Mouse (Mus musculus) left cerebral cortex, adult 18-20 months (tissue): ENCODE data around the gene Tstd3. TPM values are rescaled to one million over a fixed set of nuclear protein-coding genes. Genes with fewer than 3 reads are reported as not detected.
A peak's percentile ranks its signal among the peaks of the same experiment; 100 is the strongest.
"Not testable (repeated sequence)": the region's sequence is repeated elsewhere in the genome, so short reads cannot be mapped to it uniquely, and the experiment has no call there.

Experiments
- DNase-seq, 2 experiments: peaks; one replicate each; pipeline ENCODE4 v3.0.0; 2021 to 2022; ENCODE audit warnings: low spot score in 2 of 2, mixed read lengths in 1 of 2
- total RNA-seq, 2 experiments: library from RNA; stranded (reverse); gene quantifications; 2 replicates each; pipeline ENCODE4 v1.2.3; 2021

The Tstd3 gene
- total RNA-seq, 2 experiments from 2014 or later: 23.1 to 25.1 TPM

DNA sequence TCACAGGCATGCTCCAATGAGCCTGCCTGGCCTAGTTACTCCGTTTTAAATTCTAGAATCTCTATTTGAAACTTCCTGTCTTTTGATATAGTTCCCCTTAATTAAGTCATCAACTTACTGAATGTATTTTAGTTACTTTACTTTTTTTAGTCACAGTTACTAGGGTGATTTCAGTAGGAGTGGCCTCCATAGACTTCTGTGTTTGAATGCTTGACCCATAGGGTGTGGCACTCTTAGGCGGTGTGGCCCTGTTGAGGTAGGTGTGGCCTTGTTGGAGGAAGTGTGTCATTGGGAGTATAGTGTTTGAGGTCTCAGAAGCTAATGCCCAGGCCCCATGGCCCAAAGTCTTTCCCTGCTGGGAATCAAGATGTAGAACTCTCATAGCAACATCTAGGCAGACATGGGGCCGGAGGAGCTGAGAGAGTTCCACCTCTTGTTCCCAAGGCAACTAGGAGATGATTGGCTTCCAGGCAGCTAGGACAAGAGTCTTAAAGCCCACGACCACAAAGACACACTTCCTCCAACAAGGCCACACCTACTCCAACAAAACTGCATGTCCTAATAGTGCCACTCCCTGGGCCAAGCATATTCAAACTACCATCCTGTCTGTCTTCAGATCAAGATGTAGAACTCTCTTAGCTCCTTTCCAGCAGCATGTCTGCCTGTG, 11.8 kb downstream of the Tstd3 start:
- DNase-seq: no peak

DNA sequence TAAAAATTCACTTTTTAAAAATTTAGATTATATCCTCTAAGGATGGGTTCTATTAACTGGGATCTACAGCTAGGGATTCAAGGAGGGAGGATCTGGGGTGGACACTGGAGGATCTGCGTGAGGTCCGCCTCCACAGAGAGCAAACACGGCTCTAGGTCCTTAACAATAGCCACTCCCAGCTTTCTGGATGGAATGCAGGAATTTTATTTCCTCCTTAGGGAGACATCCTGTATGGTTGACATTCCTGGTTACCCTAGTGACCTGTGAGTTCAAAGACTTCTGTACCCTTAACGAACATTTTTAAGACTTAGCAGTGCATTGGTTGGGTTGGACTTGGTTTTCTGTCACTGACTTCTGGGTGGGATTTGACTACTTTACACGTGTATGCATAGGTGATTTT, 21.3 kb downstream of the Tstd3 start:
- DNase-seq: no peak

DNA sequence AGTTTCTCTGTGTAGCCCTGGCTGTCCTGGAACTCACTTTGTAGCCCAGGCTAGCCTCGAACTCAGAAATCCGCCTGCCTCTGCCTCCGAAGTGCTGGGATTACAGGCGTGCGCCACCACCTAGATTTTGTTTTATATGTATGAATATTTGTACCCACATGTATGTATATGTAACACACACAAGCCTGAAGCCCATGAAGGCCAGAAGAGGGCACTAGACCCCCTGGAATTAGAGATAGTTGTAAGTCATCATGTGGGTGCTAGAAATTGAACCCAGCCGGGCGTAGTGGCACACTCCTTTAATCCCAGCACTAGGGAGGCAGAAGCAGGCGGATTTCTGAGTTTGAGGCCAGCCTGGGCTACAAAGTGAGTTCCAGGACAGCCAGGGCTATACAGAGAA, 22.9 kb downstream of the Tstd3 start:
- not testable (repeated sequence) for DNase-seq

DNA sequence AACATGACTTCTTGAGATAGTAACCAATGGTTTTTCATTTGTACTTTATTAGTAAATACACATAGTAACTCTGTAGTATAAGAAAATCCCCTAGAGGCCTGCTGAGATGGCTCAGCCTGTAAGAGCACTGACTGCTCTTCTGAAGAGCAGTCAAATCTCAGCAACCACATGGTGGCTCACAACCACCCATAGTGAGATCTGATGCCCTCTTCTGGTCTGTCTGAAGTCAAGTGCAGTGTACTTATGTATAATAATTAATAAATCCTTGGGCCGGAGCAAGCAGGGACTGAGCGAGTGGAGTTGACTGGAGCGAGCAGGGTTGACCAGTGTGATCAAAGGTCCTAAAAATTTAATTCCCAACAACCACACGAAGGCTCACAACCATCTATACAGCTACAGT, 27.8 kb downstream of the Tstd3 start:
- no peak for DNase-seq

GRCm38 (mm10) chr4:21727615-21728165, 39.3 kb downstream of the Tstd3 start, which contains the start of gene Ccnc:
Ccnc (plus strand) TSS chr4:21727701.
- DNase-seq: peak; percentile 92 to 94

GRCm38 (mm10) chr4:21726912-21727614, 39.9 kb downstream of the Tstd3 start:
- DNase-seq: peak; percentile 20 to 26

DNA sequence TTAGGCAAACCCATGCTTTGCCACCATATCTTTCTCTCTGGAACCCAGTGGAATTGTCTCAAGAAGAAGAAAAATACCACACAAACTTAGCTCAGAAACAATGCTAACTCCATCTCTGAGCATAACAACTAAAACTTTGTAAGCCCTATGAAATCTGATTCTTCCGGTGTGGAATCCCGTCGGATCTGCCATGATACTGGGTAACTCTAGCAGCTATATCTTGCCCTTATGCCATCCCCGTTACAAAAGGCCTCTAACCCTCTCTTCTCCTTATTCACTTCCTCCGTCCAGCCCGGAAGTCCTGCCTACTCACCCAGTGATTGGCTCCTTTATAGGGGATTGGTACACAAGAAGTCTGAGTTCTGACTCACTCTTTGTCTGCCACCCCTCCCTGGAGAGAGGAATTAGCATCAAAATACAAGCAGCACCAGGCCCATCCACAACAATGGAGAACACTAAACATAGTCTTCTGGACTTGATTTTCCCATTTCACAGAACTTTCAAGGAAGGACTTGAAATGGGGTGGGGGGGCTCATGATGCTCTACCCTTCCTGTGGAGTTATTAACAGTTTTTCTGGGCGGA, 44.2 kb downstream of the Tstd3 start:
- DNase-seq: no peak

DNA sequence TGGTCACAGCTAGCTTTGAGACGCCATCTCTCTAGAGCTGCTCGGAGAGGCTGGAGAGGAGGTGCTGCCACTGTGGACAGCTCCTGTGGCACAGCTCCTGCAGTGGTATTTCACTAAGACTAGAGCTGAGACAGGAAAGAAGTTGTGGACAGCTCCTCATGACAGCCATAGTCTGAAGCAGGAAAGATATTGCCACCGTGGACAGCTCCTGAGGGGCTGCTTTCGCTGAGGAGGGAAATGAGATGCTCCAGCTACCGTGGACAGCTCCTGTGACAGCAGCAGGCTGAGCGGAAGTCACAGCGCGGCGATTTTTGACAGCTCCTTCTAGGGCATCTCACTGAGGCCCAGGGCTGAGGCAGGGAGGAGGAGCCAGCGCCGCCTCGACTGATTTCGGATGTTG, 54.9 kb downstream of the Tstd3 start:
- peak in 1 of 2 experiments; percentile 7 for DNase-seq

Other genes starting within 250 kb of the Tstd3 start
- not detected for gene Prdm13, start 81.2 kb downstream of the Tstd3 start, total RNA-seq
- gene Ccnc, start 39.5 kb downstream of the Tstd3 start, total RNA-seq: 10 to 100 TPM; 35.1 to 36.3 TPM
- gene Usp45, start 56 bp downstream of the Tstd3 start, total RNA-seq: 10 to 100 TPM; 42.2 to 51.0 TPM
- 100 to 1,000 TPM; 173 to 195 TPM for gene Pnisr, start 80.4 kb upstream of the Tstd3 start, total RNA-seq
- 10 to 100 TPM; 12.0 to 15.2 TPM for gene Coq3, start 112.5 kb upstream of the Tstd3 start, total RNA-seq
- gene Faxc, start 164.1 kb upstream of the Tstd3 start, total RNA-seq: 10 to 100 TPM; 62.0 to 65.5 TPM